Mouse (Mus musculus) spleen, adult 18-20 months (tissue): ENCODE measurements around the gene Drap1.

Experiments used
- DNase-seq, 2 experiments: peaks; one replicate each; pipeline ENCODE4 v3.0.0; 2022; ENCODE audit warnings: mixed read lengths in 2 of 2

Gene Drap1

DNA sequence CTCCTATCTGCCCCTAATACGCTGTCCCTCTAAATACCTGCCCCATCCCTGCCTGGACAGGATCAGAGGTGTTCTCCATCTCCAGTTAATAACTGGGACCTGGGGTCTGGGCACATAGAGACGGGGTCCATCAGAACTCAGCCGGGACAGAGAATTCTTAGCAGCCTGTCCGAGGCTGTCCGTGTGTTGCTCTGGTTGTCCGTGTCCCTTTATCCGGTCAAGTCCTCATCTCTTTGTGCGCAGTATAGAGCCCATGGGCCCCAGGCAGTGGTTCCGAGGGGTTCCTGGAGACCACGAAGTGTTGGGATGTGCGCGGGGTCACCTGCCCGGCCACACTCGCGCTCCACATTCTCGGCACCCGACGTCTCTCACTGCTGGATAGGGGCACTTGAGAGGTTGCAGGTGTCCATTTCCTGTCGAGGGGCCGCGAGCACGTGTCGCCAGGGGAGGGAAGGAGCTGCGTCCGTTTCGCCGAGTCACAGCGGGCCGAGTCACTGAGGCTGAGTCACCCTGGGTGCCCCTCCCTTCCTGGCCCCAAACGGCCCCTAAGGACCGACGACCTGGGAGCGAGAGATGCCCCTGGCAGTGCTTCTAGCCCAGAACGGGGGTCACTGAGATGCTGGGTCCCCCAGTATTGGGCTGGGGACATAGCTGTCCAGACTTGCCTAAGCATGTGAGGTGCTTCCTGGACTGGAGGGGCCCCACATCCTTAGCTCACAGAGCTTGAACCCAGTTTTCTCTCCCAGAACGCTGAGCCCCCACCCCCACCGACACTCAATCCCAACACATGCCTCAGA is 23.8 kb upstream of the Drap1 start:
- no peak for DNase-seq

GRCm38 (mm10) chr19:5447515-5448353 is 23.0 kb upstream of the Drap1 start, which contains the start of gene Fosl1:
Gene Fosl1, plus strand, starts transcription at chr19:5447547.
- peak; percentile 66 to 80 for DNase-seq

DNA sequence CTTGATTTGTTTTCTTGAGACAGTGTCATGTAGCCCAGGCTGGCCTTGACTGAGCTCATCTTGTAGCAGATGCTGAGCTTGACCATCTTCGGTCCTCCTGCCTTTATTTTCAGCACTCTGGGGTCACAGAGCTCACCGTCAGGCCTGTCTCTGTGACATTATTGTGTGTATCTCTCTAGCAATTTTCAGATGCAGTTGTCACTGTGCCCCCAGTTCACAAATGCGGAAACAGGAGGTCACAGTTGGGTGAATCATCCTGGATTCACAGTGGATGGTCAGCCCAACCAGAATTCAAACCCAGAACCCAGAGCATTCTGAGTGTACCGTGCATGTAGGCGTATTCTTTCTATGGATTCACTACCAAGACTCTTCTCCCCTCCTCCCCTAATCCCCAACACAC is 21.0 kb upstream of the Drap1 start:
- DNase-seq, result no peak

DNA sequence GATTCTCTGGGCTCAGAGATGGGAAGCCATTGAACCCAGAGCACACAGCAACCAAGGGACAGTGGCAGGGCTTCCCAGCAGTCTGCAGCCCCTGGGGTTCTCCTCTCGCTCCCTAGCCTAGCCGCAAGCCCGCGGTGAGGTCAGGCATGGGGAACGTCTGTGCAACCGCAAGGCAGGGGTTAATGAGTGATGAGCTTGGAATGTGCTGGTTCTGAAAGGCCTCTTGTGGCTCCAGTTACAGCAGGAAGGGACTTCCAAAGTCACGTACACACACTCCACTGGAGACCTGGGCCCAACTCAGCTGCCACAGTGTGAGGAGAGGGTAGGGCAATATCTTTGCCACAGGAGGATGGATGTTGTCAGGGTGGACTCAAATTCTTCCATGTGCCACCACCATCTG is 20.2 kb upstream of the Drap1 start:
- no peak for DNase-seq

DNA sequence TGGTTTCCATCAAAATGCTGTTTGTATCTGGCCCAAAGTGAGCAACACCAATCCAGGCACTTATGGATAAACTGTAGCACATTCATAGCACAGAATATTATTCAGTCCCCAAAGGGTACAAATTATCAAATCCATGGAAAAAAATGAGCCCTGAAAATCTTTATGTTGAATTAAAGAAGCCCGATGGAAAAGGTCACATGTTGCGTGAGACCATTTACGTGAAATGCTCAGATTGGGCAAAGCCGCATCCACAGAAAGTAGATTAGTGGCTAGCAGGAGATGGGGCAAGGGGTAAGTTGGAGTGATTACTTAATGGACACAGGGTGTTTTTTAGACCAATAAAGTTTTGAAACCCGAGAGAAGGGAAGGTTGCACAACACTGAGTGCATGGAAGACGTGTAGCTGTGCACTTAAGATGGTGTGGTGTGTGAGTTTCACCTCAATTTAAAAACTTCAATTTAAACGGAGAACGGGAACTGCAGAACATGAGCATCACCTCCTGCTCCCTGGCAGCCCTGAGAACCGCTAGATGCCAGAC is 19.7 kb upstream of the Drap1 start:
- DNase-seq, result no peak

DNA sequence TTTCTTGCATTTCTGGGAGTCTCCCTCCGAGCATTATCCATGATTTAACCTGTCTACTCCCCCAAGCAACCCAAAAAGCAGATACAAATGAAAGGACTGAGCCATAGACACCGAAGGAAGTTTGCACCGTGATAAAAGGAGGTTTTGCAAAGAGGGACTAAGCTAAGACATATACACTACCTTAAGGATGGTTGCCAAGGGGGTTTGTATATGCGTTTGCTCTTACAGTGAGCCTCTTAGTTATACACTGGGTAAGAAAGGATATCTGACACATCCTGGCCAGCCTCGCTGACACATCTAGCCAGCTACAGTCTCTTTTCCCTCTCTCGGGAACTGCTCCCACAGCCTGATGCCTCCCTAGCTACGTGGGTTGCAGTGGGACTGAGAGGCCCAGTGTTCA is 9.2 kb upstream of the Drap1 start:
- DNase-seq, result no peak

- DNase-seq, result peak in 1 of 2 experiments; percentile 46
Observed at GRCm38 (mm10) chr19:5432992-5433852, 8.4 kb upstream of the Drap1 start.

- no peak for DNase-seq
Observed at GRCm38 (mm10) chr19:5431911-5432464, 7.2 kb upstream of the Drap1 start.

DNA sequence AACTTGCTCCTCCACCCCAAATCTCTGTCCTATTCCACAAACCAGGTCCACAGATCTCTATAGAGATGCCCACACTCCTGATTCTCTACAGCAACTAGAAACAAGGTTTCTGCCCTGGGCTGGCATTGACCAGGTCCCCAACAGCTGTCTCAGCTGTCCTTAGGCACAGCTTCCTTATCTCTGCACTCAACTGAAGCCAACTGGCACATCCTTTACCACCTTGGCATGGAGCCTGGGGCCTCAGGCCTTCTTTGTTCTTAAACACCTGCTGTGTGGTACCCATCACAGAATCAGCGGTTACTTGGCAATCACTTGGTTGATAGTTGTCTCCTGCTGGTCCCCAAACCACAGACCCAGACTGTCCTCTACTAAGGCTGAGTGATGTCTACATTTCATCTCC is 5.6 kb upstream of the Drap1 start:
- DNase-seq, result no peak

DNA sequence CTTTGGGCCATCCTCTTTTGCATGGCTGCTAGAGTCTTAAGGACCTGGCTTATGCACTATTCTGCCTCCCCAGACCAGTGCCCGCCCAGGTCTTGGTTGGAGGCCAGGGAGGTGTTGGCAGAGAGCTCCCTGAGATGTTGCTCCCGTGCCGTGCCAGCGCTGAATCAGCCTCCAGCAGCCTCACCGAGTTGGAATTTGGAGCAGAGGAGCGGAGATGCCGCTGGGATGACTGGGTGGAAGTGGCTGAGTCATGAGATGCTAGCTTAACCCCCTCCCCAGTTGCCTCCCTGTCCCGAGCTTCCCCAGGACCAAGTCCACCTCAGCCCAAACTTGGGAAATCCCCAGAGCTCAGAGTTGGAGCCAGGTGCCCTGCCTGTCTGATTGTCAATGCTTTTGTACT is 5.0 kb upstream of the Drap1 start:
- DNase-seq, result no peak

DNA sequence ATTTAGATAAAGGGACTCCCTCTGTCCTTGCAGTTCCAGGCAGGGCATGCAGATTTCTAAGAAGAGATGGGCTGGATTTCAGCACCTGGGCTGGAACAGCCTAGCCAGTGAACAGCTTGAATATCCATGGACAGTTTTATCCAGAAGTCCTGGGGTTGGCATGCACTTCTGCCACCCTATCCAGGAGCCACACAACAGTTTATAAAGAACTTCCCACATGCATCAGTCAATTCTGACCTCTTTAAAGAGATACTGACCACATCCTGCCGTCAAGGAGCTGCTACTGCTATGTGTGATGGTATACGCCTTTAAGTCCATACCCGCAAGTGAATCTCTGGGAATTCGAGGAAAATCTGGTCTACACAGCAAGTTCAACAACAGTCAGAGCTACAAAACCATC is 4.4 kb upstream of the Drap1 start:
- no peak for DNase-seq

- peak in 1 of 2 experiments; percentile 26 for DNase-seq
Observed at GRCm38 (mm10) chr19:5428083-5428482, 3.3 kb upstream of the Drap1 start.

DNA sequence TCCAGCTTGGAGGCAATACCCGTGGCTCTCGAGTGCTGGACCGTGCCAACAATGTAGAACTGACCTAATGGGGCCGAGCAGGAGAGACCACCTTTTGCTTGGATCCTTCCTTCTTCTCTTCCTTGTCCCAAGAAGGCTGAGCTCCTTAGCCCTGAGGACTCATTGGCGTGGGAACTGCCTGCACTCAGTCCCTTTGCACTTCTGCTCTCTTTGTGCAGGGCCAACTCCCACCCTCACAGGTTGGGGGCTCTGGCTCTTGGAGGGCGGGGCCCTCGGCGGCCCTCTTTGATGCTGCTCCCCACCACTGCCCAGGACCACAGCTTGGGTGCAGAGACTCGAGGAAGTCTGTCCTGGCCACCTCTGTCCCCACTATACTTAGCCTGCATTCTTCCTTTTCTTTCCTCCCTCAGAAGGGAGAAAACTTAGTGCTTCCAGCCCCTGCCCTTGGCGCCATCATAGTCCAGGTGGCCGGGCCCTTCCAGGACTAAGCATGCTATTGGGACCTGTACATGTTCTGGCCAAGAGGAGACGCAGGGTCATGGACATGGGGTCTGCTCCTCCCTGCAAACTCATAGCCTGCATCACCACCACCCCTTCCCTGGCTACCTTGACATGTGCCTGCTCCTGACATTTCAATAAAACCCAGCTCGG is 2.0 kb upstream of the Drap1 start:
- DNase-seq, result no peak

DNA sequence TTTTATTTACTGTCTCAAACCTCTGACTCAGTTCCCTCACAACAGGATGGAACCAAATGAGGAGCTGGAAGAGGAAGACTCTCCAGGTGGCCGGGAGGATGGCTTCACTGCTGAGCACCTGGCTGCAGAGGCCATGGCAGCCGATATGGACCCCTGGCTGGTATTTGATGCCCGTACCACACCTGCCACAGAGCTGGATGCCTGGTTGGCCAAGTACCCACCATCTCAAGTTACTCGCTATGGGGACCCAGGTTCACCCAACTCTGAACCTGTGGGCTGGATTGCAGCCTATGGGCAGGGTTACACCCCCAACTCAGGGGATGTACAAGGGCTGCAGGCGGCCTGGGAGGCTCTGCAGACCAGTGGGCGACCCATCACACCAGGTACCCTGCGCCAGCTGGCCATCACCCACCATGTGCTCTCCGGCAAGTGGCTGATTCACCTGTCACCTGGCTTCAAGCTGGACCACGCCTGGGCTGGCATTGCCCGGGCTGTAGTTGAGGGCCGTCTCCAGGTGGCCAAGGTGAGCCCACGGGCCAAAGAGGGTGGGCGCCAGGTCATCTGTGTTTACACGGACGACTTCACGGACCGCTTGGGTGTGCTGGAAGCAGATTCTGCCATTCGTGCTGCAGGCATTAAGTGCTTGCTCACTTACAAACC is 1.3 kb upstream of the Drap1 start:
- no peak for DNase-seq

DNA sequence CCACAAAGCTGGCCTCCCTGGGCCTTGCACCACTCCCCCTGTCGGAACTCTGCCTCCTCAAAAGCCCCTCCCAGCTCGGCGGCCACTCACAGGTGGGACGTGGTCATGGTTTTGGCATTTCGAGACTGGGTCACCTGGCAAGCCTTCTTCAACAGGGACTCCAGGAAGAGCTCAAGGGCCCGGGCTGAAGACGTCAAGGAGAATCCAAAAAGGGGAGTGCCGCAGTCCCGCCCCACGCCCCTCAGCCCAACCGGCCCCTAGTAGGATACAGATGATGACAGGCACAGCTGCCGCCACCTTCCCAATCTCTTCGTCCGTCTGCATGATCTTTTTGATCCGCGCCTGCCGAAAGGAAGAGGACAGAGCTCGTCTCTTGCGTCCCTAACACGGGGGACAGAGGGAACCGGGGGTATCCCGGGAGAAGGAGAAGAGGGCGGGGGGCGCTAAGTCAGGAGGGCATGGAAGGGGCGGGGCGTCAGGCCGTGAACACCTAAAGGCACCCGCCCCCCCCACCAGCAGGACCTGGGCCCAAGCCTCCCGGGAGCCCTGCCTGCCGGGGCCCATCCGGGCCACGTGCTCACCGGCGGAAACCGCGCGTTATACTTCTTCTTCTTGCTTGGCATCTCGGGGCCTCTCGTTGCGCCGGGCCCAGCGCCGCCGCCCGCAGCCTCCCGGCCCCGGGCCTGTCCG is 542 bp downstream of the Drap1 start:
- peak; percentile 72 to 74 for DNase-seq

GRCm38 (mm10) chr19:5423561-5423960 is 1.2 kb downstream of the Drap1 start:
- no peak for DNase-seq

DNA sequence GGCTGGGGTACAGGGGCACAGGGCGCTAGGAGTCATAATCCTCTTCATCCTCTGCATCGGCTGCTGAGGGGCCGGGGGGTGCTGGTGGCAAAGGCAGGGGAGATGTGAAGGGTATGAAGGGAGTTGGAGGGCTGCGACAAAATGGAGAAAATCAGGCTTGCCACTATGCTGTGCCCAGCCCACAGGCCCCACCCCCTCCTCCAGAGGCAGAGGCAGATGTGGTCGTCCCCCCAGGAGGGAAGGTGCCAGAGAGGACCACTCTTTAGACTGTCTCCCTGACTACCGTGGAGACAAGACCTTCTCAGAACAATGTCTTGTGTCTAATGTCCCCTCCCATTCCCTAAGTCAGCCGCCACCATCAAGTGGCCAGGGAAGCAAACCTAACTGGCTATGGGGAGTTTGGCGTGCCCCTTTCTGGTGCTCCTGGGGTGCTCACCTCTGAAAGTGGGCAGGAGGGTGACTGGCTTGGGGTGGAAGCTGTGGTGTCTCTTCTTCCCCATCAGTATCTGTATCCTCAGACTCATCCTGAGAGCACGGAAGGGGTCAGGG is 1.8 kb downstream of the Drap1 start:
- DNase-seq, result no peak

DNA sequence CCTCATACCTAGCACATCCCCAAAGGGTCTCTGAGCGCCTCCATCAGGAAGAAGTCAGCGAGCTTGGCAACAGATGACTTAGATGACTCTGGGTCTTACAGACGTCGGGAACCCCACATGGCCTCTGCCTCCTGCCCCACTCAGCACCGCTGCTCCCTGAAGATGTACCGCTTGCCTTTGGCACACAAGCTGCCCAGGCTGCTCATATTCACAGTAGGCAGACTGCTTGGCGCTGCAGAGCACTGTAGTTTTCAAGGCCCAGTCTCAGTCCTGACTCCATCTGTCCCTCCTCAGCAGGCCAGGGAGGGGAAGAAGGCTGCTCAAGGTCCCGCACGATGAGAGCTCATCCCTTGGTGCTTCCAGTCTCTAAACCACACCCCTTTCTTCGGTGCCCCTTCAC is 2.5 kb downstream of the Drap1 start:
- no peak for DNase-seq

GRCm38 (mm10) chr19:5421784-5422183 is 3.0 kb downstream of the Drap1 start:
- no peak for DNase-seq

DNA sequence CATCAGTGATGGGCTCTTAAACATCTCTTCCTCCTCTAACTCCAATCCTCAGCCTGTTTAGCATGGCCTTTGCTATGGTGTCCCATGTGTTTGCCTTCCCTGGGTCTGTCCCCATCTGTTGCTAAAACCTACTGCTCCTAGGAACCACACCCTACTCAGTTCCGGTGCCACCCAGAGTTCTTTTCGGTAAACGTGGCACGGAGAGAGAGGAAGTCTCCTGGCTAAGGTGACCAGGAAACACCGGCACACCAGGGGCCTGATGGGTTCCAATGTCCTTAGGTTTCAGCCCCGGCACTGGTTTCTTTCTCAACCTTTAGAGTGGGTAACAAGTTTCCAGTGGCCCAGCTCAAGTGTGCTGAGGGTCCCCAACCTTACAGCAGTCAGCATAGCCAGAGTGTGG is 4.2 kb downstream of the Drap1 start:
- DNase-seq, result no peak
